Mouse (Mus musculus) adrenal gland, adult 18-20 months (tissue): Measurements from ENCODE around the gene Tph2. TPM values are rescaled to one million over a fixed set of nuclear protein-coding genes. Genes with fewer than 3 reads are reported as not detected.
A peak's percentile ranks its signal among the peaks of the same experiment; 100 is the strongest.

Experiments used
- DNase-seq, 2 experiments: peaks; one replicate each; pipeline ENCODE4 v3.0.0; 2021 to 2022; ENCODE audit warnings: low spot score in 2 of 2
- total RNA-seq, 2 experiments: library from RNA; stranded (reverse); gene quantifications; 1 replicate in 1 of 2; 2 replicates in 1 of 2; pipeline ENCODE4 v1.2.3; 2021

Gene Tph2
- total RNA-seq, 2 experiments from 2014 or later, result not detected

- no peak for DNase-seq
Measured at GRCm38 (mm10) chr10:115143641-115144040, 41.2 kb downstream of the Tph2 start.

- DNase-seq, result no peak
Measured at GRCm38 (mm10) chr10:115137016-115137415, 47.8 kb downstream of the Tph2 start.

GRCm38 (mm10) chr10:115127907-115128306 lies 56.9 kb downstream of the Tph2 start:
- DNase-seq, result no peak

- DNase-seq, result no peak
Measured at GRCm38 (mm10) chr10:115125550-115125949, 59.3 kb downstream of the Tph2 start.

- no peak for DNase-seq
Measured at GRCm38 (mm10) chr10:115125027-115125426, 59.8 kb downstream of the Tph2 start.

GRCm38 (mm10) chr10:115107666-115108540 lies 76.9 kb downstream of the Tph2 start:
- no peak for DNase-seq

- DNase-seq, result no peak
Measured at GRCm38 (mm10) chr10:115104175-115104574, 80.6 kb downstream of the Tph2 start.

GRCm38 (mm10) chr10:115099890-115100580 lies 84.8 kb downstream of the Tph2 start:
- peak; percentile 2 to 23 for DNase-seq

GRCm38 (mm10) chr10:115097163-115097562 lies 87.7 kb downstream of the Tph2 start:
- peak in 1 of 2 experiments; percentile 11 for DNase-seq

GRCm38 (mm10) chr10:115096191-115096590 lies 88.6 kb downstream of the Tph2 start:
- no peak for DNase-seq

- no peak for DNase-seq
Measured at GRCm38 (mm10) chr10:115078232-115078631, 106.6 kb downstream of the Tph2 start.

- no peak for DNase-seq
Measured at GRCm38 (mm10) chr10:115069123-115069911, 115.5 kb downstream of the Tph2 start.

- no peak for DNase-seq
Measured at GRCm38 (mm10) chr10:115063936-115064335, 120.9 kb downstream of the Tph2 start.

- DNase-seq, result no peak
Measured at GRCm38 (mm10) chr10:115061498-115061897, 123.3 kb downstream of the Tph2 start.

GRCm38 (mm10) chr10:115060759-115061158 lies 124.1 kb downstream of the Tph2 start:
- no peak for DNase-seq

- no peak for DNase-seq
Measured at GRCm38 (mm10) chr10:115051602-115052001, 133.2 kb downstream of the Tph2 start.

GRCm38 (mm10) chr10:115050674-115051073 lies 134.1 kb downstream of the Tph2 start:
- no peak for DNase-seq

GRCm38 (mm10) chr10:115050178-115050577 lies 134.6 kb downstream of the Tph2 start:
- no peak for DNase-seq

- no peak for DNase-seq
Measured at GRCm38 (mm10) chr10:115048565-115048964, 136.3 kb downstream of the Tph2 start.

- DNase-seq, result no peak
Measured at GRCm38 (mm10) chr10:115035748-115036147, 149.1 kb downstream of the Tph2 start.
